Mouse (Mus musculus) forebrain, embryonic 14.5 days (tissue): ENCODE data around the gene C130079G13Rik. TPM values are rescaled to one million over a fixed set of nuclear protein-coding genes. Genes with fewer than 3 reads are reported as not detected.

Experiments used
- polyA plus RNA-seq: library from polyadenylated mRNA; unstranded; fragments of >200 nt; fragmentation: Nextera tagmentation; extraction: Ambion mirVana; gene quantifications from 2 replicates; pipeline ENCODE4 v1.2.1, GENCODE M21; 2014

Gene C130079G13Rik
- polyA plus RNA-seq, 1 experiment from 2014 or later, result not detected

Other genes with a start within 250 kb of the C130079G13Rik start
- gene Gm5538, start 195.4 kb upstream of the C130079G13Rik start, polyA plus RNA-seq, result not detected in 2 replicates
- gene Gm8298, start 64.2 kb upstream of the C130079G13Rik start, polyA plus RNA-seq, result not detected in 2 replicates
- gene Aadacl2, start 81.5 kb downstream of the C130079G13Rik start, polyA plus RNA-seq, result not detected in 2 replicates
- not detected in 2 replicates for gene Aadac, start 100.5 kb downstream of the C130079G13Rik start, polyA plus RNA-seq
- not detected in 2 replicates for gene Sucnr1, start 156.7 kb downstream of the C130079G13Rik start, polyA plus RNA-seq